Mouse (Mus musculus) limb, embryonic 13.5 days (tissue): ENCODE measurements around the gene Arhgef5. TPM values are rescaled to one million over a fixed set of nuclear protein-coding genes. Genes with fewer than 3 reads are reported as not detected.

Source experiments
- ATAC-seq: fragments of 200-750 bp; cut with Nextera tagmentation; 2 replicates; pipeline ENCODE4 v1.8.0; 2017; ENCODE audit warnings: low read depth, moderate number of reproducible peaks, moderate TSS enrichment; ENCODE audit not compliant: low FRiP score
- H3K27ac ChIP-seq: fragments of 300-500 bp; sonication (generic); 2 replicates; pipeline ENCODE4 v1.5.1; 2015; ENCODE audit warnings: inconsistent platforms, mild to moderate bottlenecking, moderate library complexity
- H3K27me3 ChIP-seq: fragments of 300-500 bp; sonication (generic); 2 replicates; pipeline ENCODE4 v1.6.1; 2015; ENCODE audit warnings: mild to moderate bottlenecking, inconsistent platforms
- H3K36me3 ChIP-seq: fragments of 300-500 bp; sonication (generic); 2 replicates; pipeline ENCODE4 v1.6.1; 2015; ENCODE audit warnings: inconsistent platforms, mild to moderate bottlenecking, moderate library complexity
- H3K4me1 ChIP-seq: fragments of 300-500 bp; sonication (generic); 2 replicates; pipeline ENCODE4 v1.6.1; 2015; ENCODE audit warnings: inconsistent platforms
- H3K4me2 ChIP-seq: fragments of 300-500 bp; sonication (generic); replicated peaks from 2 replicates; pipeline ENCODE4 v1.6.1; 2015; ENCODE audit warnings: inconsistent platforms, mild to moderate bottlenecking, moderate library complexity
- H3K4me3 ChIP-seq: fragments of 300-500 bp; sonication (generic); 2 replicates; pipeline ENCODE4 v1.5.1; 2015; ENCODE audit warnings: moderate library complexity, mild to moderate bottlenecking, inconsistent platforms
- H3K9ac ChIP-seq: fragments of 300-500 bp; sonication (generic); 2 replicates; pipeline ENCODE4 v1.6.1; 2015; ENCODE audit warnings: mild to moderate bottlenecking, inconsistent platforms
- H3K9me3 ChIP-seq: fragments of 300-500 bp; sonication (generic); 2 replicates; pipeline ENCODE4 v1.6.1; 2016; ENCODE audit warnings: inconsistent platforms
- WGBS: fragments of 180-500 bp; shearing (Covaris S2); methylation state at CpG from one replicate; pipeline ENCODE4 v1.1.7; 2015; 5-methylcytosine and 5-hydroxymethylcytosine counted together
- polyA plus RNA-seq: library from polyadenylated mRNA; unstranded; fragments of >200 nt; fragmentation: Nextera tagmentation; extraction: Ambion mirVana; gene quantifications from 2 replicates; pipeline ENCODE4 v1.2.1, GENCODE M21; 2015

The Arhgef5 gene
- polyA plus RNA-seq, 1 experiment from 2014 or later, result 11.3 TPM

DNA sequence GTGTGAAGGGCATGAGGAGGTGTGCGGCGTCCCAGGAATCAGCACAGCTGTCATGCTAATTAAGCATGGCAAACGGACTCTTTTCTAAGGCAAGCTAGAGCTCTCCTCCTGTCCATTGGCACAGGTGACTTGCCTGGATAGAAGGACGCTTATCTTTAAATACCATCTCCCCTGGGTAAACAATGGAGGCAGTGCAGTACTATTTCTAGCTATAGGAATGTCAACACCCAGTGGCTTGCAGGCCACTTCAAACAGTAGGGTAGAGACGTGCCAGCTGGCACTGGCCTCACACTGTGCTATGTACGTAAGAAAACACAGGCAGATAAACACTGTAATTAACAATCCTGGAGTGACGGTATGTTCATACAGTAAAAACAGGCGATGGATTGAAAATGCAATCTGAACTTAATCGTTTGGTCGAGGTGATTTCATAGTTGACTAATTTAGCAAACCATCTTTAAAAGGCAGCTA lies 72.1 kb downstream of the Arhgef5 start:
- ATAC-seq, result no peak
- H3K4me2 ChIP-seq, result no peak overlapping the region
- H3K27me3 ChIP-seq, result no peaks in the 10 kb centered on the region
- H3K36me3 ChIP-seq, result no peaks in the 10 kb centered on the region
- H3K9ac ChIP-seq, result no peak overlapping the region
- no peak overlapping the region for H3K4me3 ChIP-seq
- no peak overlapping the region for H3K27ac ChIP-seq
- WGBS, result 44% methylated on average over 10 of the region's 10 CpGs
- H3K9me3 ChIP-seq, result no peaks in the 10 kb centered on the region
- H3K4me1 ChIP-seq, result no peaks in the 10 kb centered on the region

DNA sequence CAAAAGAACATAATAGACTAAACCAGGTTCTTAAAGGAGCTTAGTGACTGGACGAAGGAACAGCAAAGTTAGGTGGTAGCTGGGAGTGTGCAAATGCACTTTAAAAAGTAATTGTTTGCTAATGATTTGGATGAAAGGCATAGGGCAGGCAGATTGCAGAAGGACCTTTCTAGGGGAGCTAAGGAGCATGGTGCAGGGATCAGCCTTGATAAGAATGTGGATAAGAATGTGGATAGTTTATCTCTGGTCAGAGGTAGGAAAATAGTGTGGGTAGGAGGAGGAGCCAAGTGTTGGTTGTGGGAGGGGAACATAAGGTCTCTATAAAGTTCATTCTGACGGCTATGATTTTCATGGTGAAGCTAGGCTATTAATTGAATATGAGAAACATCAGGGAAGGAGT lies 73.4 kb downstream of the Arhgef5 start:
- no peak overlapping the region for H3K27ac ChIP-seq
- no peak overlapping the region for H3K4me2 ChIP-seq
- 63% methylated on average over 2 of the region's 2 CpGs for WGBS
- no peak overlapping the region for H3K9ac ChIP-seq
- H3K27me3 ChIP-seq, result no peaks in the 10 kb centered on the region
- no peaks in the 10 kb centered on the region for H3K4me1 ChIP-seq
- H3K9me3 ChIP-seq, result no peaks in the 10 kb centered on the region
- no peaks in the 10 kb centered on the region for H3K36me3 ChIP-seq
- H3K4me3 ChIP-seq, result no peak overlapping the region
- no peak for ATAC-seq

Other genes starting within 250 kb of the Arhgef5 start
- gene Olfr441, start 159.2 kb upstream of the Arhgef5 start, polyA plus RNA-seq, result not detected in 2 replicates
- gene Olfr237-ps1, start 119.0 kb upstream of the Arhgef5 start, polyA plus RNA-seq, result not detected in 2 replicates
- gene Olfr437, start 102.3 kb upstream of the Arhgef5 start, polyA plus RNA-seq, result not detected in 2 replicates
- not detected in 2 replicates for gene Olfr13, start 93.4 kb upstream of the Arhgef5 start, polyA plus RNA-seq
- not detected in 2 replicates for gene Olfr435, start 68.4 kb upstream of the Arhgef5 start, polyA plus RNA-seq
- not detected in 2 replicates for gene Olfr434, start 52.6 kb upstream of the Arhgef5 start, polyA plus RNA-seq
- gene Olfr47, start 34.1 kb upstream of the Arhgef5 start, polyA plus RNA-seq, result not detected in 2 replicates
- gene Nobox, start 44.0 kb downstream of the Arhgef5 start, polyA plus RNA-seq, result not detected in 2 replicates